Mouse (Mus musculus) G1E (cell line): ENCODE data around the gene Abat. TPM values are rescaled to one million over a fixed set of nuclear protein-coding genes. Genes with fewer than 3 reads are reported as not detected.

Source experiments
- ATAC-seq: 2 replicates; pipeline ENCODE4 v1.8.0; 2016; ENCODE audit warnings: mild to moderate bottlenecking; ENCODE audit not compliant: insufficient number of reproducible peaks, poor library complexity, low FRiP score, severe bottlenecking; ENCODE audit errors: extremely low read depth
- DNase-seq: peaks from one replicate; pipeline ENCODE4 v3.0.0; 2012; ENCODE audit warnings: low spot score
- H3K27me3 ChIP-seq: 2 replicates; pipeline ENCODE4 v1.6.1; 2012; ENCODE audit warnings: mild to moderate bottlenecking, low read length, inconsistent platforms; ENCODE audit not compliant: insufficient read depth
- H3K36me3 ChIP-seq: replicated peaks from 2 replicates; pipeline ENCODE3; 2012; ENCODE audit warnings: mild to moderate bottlenecking, inconsistent platforms
- H3K4me1 ChIP-seq: 2 replicates; pipeline ENCODE4 v1.6.1; 2012; ENCODE audit warnings: low read depth, low read length, inconsistent platforms, mixed read lengths; ENCODE audit not compliant: insufficient read depth
- H3K4me3 ChIP-seq: 2 replicates; pipeline ENCODE4 v1.5.1; 2012; ENCODE audit warnings: low read depth, mild to moderate bottlenecking, inconsistent platforms, low read length, moderate library complexity, mixed read lengths
- H3K9me3 ChIP-seq: replicated peaks from 2 replicates; pipeline ENCODE4 v1.6.1; 2012; ENCODE audit warnings: inconsistent platforms
- CTCF ChIP-seq: IDR thresholded peaks from 2 replicates; pipeline ENCODE4 v1.5.1; 2012; ENCODE audit warnings: low read depth, low read length, inconsistent platforms, mixed read lengths
- GATA1 ChIP-seq: IDR thresholded peaks from 2 replicates; pipeline ENCODE4 v1.6.1; 2012; ENCODE audit warnings: borderline replicate concordance, low read length, inconsistent platforms, mixed read lengths
- GATA2 ChIP-seq: IDR thresholded peaks from 2 replicates; pipeline ENCODE4 v1.6.1; 2012; ENCODE audit warnings: low read depth, low read length, inconsistent platforms, borderline replicate concordance
- POLR2AphosphoS5 ChIP-seq: IDR thresholded peaks from 2 replicates; pipeline ENCODE4 v1.6.1; 2012; ENCODE audit warnings: low read depth, low read length, inconsistent platforms; ENCODE audit not compliant: insufficient replicate concordance
- TAL1 ChIP-seq: conservative IDR thresholded peaks from 2 replicates; pipeline ENCODE4 v1.6.1; 2012; ENCODE audit warnings: low read depth, low read length, inconsistent platforms, mixed read lengths
- polyA plus RNA-seq: library from polyadenylated mRNA; stranded (reverse); fragments of >175 nt; gene quantifications from 2 replicates; pipeline ENCODE4 v1.2.3, GENCODE M21; 2012
- total RNA-seq, 2 experiments: library from RNA; stranded (forward) in 1 of 2; stranded (reverse) in 1 of 2; fragments of 200-1000 nt in 1 of 2; fragments of >200 nt in 1 of 2; fragmentation: Nextera tagmentation in 1 of 2; gene quantifications; 2 replicates each; pipeline ENCODE4 v1.2.3; 2014 to 2017

Gene Abat
- total and polyA plus RNA-seq, 3 experiments, result 0.11 TPM; not detected in 2

DNA sequence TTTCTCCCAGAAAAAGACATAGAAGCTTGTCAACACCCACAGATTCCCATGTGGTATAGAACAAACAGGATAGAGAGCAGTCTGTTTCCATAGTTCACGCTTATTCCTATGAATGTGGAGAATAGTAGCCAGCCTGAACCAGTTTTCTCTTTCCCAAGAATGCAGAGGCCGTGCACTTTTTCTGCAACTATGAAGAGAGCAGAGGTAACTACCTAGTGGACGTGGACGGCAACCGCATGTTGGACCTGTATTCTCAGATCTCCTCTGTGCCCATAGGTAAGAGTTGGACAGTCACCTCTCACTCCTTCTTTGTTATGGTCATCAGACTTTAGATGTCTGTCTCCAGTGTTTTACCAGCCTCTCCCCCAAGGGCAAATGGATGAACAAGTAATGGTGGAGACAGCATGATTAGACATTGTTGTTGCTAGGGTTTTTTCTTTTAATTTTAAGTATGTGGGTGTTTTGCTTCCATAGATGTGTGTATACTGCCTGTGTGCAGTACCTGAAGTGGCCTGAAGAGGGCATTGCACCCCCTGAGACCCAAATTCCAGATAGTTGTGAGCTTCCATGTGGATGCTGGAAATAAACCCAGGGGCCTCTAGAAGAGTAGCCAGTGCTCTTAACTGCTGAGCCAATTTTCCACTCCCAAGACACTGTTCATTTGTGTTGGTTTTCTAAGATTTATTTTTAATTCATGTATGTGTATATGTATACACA is 69.5 kb downstream of the Abat start:
- Histone ChIP-seq H3K27me3 (no peaks in the 10 kb centered on the region; the same call in 1 of the 2 replicates), H3K4me3 (no peak overlapping the region), H3K36me3 (no peaks in the 10 kb centered on the region), H3K9me3 (no peaks in the 10 kb centered on the region), H3K4me1 (no peaks in the 10 kb centered on the region)
- no peak for ATAC-seq
- no peak for TF ChIP-seq TAL1
- no peak for TF ChIP-seq POLR2AphosphoS5
- TF ChIP-seq GATA2, result no peak
- no peak for TF ChIP-seq CTCF
- no peak for TF ChIP-seq GATA1
- DNase-seq, result no peak

DNA sequence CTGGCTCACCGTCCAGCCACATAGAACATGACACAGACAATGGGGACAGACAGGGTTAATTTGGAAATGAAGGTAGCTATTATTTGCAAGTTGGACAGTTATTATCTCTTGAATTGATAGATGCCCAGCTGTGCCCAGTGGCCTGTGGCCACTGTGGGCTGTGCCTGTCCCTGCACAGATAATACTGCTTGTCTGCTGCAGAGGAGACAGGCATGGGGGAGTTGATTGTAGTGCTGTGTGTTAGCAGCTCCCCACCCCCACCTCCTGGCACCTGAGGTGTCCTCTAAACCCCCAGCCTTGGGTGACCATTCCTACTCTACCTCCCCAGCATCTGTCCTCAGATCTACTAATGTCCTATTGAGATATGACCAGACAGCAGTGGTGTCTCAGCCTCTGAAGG is 71.0 kb downstream of the Abat start:
- no peak for DNase-seq
- Histone ChIP-seq H3K27me3 (no peaks in the 10 kb centered on the region), H3K4me3 (no peak overlapping the region), H3K4me1 (no peaks in the 10 kb centered on the region), H3K9me3 (no peaks in the 10 kb centered on the region), H3K36me3 (no peaks in the 10 kb centered on the region)
- TF ChIP-seq CTCF (no peak), GATA1 (no peak), TAL1 (no peak), GATA2 (no peak)
- ATAC-seq, result no peak

GRCm38 (mm10) chr16:8585056-8585455 is 71.8 kb downstream of the Abat start:
- H3K4me1 ChIP-seq, result no peaks in the 10 kb centered on the region
- no peaks in the 10 kb centered on the region for H3K36me3 ChIP-seq
- TF ChIP-seq CTCF (no peak), TAL1 (no peak), GATA2 (no peak), GATA1 (no peak), POLR2AphosphoS5 (no peak)
- H3K27me3 ChIP-seq, result 0 out of 2 replicates have a peak, but pooled peaks cover 3% of the 10 kb centered on the region
- no peaks in the 10 kb centered on the region for H3K9me3 ChIP-seq
- ATAC-seq (no peak), DNase-seq (no peak)
- H3K4me3 ChIP-seq, result no peak overlapping the region

- DNase-seq, result no peak
- Histone ChIP-seq H3K36me3 (no peaks in the 10 kb centered on the region), H3K4me1 (no peaks in the 10 kb centered on the region), H3K27me3 (peaks cover 22% of the 10 kb centered on the region), H3K4me3 (no peak overlapping the region), H3K9me3 (no peaks in the 10 kb centered on the region)
- ATAC-seq, result no peak
- no peak for TF ChIP-seq GATA1
- no peak for TF ChIP-seq POLR2AphosphoS5
- no peak for TF ChIP-seq GATA2
- no peak for TF ChIP-seq TAL1
- TF ChIP-seq CTCF, result no peak
Observed at GRCm38 (mm10) chr16:8595411-8595810, 82.2 kb downstream of the Abat start.

GRCm38 (mm10) chr16:8596336-8596735 is 83.1 kb downstream of the Abat start:
- H3K4me3 ChIP-seq, result no peak overlapping the region
- ATAC-seq, result no peak
- peaks cover 22% of the 10 kb centered on the region for H3K27me3 ChIP-seq
- no peaks in the 10 kb centered on the region for H3K9me3 ChIP-seq
- no peaks in the 10 kb centered on the region for H3K36me3 ChIP-seq
- no peaks in the 10 kb centered on the region for H3K4me1 ChIP-seq
- TF ChIP-seq CTCF (no peak), GATA1 (no peak), GATA2 (no peak), POLR2AphosphoS5 (no peak), TAL1 (no peak)
- no peak for DNase-seq

GRCm38 (mm10) chr16:8597516-8597915 is 84.3 kb downstream of the Abat start:
- ATAC-seq (no peak), DNase-seq (no peak)
- Histone ChIP-seq H3K36me3 (no peaks in the 10 kb centered on the region), H3K4me3 (no peak overlapping the region), H3K4me1 (no peaks in the 10 kb centered on the region), H3K9me3 (no peaks in the 10 kb centered on the region), H3K27me3 (peaks cover 20% of the 10 kb centered on the region)
- TF ChIP-seq TAL1, result no peak
- no peak for TF ChIP-seq GATA2
- TF ChIP-seq GATA1, result no peak
- TF ChIP-seq CTCF, result no peak
- no peak for TF ChIP-seq POLR2AphosphoS5

DNA sequence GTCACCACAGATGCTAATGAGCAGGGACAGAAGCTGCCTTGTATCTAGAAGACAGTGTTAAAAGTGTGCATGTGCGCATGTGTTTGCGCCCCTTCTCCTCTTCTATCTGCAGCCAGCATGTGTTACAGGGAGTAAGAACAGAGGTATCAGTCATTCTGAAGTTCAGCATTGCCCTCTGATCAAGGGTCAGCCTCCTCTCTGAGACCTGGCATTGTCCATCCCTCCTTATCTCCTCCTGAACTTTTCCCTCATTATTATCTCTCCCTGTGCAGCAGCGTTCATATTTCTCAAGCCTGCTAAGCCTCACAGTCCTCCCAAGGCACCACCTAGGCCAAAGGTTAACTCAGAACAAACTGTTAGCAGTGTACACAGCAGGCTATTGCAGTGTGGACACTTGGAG is 90.6 kb downstream of the Abat start:
- ATAC-seq, result no peak
- no peaks in the 10 kb centered on the region for H3K9me3 ChIP-seq
- H3K27me3 ChIP-seq, result peaks cover 7% of the 10 kb centered on the region; the same call in 1 of the 2 replicates
- DNase-seq, result no peak
- no peak overlapping the region for H3K4me3 ChIP-seq
- H3K36me3 ChIP-seq, result no peaks in the 10 kb centered on the region
- H3K4me1 ChIP-seq, result no peaks in the 10 kb centered on the region; the same call in 1 of the 2 replicates
- TF ChIP-seq CTCF, result no peak
- no peak for TF ChIP-seq POLR2AphosphoS5
- no peak for TF ChIP-seq GATA1
- no peak for TF ChIP-seq GATA2
- TF ChIP-seq TAL1, result no peak
